Mouse (Mus musculus) mature B cell (primary cell): ENCODE measurements around the gene Vmn1r191.
"Not testable (repeated sequence)": the region's sequence is repeated elsewhere in the genome, so short reads cannot be mapped to it uniquely, and the experiment has no call there.

Experiments
- in situ Hi-C: fragments of 300-500 bp; cut with MboI; formaldehyde crosslinking; loops from 2 replicates; pipeline ENCODE4 v1.14.3; 2019

Gene Vmn1r191

DNA sequence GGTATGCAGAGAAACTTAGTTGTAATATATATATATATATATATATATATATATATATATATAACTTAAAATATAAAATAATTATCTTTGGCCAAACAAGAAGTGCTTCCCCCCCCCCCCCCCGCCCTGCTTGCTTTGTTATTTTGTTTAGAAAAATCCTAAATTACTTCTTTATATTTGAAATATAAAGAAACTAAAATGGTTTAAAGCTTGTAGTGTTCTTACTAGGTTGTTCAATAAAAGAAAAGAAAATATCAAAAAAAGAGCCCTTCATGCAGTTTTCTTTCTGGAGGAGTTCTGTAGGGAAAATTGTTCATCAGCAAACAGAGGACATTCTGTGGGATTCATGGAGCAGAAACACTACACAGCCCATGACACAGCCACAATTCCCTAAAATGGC lies at the start of gene Vmn1r191:
Vmn1r191 (minus strand) TSS at position 101 of the 400 bp plus-strand sequence.
- in situ Hi-C loops: no loop called here

DNA sequence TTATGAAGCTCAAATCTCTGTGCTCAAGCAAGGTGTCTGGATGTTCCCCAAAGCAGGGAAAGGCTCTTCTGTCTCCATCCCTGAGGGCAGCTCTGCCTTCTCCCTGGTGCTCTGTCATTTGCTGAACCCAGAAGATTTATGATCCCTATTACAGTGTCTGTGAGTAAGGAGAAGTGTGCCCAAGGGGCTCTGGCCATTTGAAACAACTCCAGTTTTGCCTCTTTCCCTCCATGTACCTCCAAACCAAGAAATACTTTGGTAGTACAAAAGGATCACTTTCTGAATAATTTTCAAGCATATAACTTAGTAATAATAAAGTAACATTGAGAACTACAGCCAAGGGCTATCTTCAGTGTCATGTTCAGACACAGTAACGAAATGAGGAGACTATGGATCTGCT lies 39.3 kb upstream of the Vmn1r191 start, which contains the start of gene Vmn1r193:
Vmn1r193 (minus strand) TSS at position 101 of the 400 bp plus-strand sequence.
- in situ Hi-C loops: not testable (repeated sequence)

DNA sequence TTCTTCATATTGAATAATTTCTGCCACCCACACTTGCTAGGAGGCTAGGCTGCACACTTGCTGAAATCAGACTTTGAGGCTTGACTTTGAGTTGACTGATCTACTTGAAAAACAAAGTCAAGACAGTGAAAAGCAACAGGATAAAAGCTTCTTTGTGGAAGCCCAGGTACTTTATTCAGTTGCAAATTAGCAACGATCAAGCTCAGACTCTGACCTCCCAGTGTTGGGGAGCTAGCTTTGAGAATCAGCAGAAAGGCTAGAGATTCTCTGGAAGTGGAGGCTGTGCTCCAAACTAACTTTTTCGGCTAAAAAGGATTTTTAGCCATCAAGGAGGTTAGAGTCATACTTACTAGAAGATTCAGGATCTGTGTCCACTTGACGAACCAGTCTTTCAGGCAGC lies 9.0 kb upstream of the Vmn1r191 start:
- in situ Hi-C loops: not testable (repeated sequence)

DNA sequence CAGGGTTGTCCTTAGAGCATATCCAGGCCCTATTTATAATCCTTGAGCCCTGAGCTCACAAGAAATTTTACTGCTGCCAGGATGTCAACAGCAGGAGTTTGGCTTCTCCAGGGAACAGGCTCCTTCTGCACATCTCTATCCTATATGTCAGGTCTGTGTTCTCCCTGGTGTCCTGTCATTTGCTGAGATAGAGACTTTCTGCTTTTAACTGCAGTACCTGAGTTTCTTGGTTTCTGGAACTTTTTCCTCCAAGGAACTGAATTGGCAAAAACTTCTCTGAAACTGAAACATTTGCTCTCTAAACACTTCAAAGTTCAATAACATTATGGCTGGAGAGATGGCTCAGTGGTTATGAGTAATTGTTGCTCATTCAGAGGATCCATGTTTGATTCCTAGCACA lies 7.3 kb upstream of the Vmn1r191 start, which contains the start of gene Vmn1r192:
Vmn1r192 (minus strand) TSS at position 101 of the 400 bp plus-strand sequence.
- in situ Hi-C loops: no loop called here

DNA sequence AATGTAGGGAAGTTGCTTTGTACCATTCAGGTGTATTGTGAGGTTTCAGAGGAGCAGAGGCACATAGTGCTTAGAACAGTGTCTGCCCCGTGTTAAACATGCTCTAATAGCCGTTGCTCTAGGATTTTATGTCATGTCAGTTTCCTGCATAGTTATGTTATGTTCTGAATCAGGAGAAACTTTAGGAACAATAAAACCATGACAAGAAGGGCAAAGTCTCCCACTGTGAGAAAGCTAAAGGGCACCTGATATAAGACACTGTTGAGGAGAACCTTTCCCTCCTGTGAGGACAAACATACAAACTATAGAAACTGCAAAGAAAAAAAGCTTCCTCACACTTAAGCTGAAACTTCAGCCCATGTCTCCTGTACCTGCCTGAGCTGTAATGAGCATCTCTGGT lies 6.6 kb upstream of the Vmn1r191 start:
- in situ Hi-C loops: no loop called here

DNA sequence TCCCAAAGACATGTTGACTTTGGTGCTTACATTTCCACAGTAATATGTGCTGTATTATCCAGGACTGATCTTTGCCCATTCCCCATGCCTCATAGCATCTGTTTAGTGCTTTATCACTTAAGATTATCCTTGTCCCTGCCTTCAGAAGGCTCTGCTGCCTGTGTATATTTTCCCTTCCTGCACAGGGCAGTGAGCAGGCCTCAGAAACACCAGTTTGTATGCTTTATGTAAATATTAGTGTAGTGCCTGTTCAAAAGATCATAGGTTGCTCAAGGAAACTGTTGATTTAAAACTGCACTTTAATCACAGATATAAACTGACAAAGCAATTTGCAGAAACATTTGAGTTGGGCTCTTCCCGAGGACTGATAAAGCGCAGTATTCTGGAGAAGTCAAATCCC lies 5.5 kb upstream of the Vmn1r191 start:
- in situ Hi-C loops: no loop called here

DNA sequence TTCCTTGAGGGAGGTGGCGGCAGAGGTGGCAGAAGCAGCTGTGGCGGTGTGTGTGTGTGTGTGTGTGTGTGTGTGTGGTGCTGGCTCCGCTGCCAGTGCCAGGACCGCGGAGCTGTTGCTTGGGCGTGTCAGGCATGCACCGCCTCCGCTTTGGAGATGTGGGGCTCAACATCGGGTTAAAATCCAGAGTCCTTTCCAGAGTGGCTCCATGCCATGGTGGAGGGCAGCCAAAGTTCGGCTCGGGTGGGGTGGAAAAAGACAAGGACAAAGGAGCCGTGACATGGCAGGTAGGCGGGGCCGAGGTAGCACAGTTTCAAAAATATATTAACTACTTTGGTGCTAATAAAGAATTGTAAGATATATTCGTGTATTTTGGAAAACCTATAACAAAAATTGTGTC lies 15.4 kb downstream of the Vmn1r191 start:
- in situ Hi-C loops: no loop called here

DNA sequence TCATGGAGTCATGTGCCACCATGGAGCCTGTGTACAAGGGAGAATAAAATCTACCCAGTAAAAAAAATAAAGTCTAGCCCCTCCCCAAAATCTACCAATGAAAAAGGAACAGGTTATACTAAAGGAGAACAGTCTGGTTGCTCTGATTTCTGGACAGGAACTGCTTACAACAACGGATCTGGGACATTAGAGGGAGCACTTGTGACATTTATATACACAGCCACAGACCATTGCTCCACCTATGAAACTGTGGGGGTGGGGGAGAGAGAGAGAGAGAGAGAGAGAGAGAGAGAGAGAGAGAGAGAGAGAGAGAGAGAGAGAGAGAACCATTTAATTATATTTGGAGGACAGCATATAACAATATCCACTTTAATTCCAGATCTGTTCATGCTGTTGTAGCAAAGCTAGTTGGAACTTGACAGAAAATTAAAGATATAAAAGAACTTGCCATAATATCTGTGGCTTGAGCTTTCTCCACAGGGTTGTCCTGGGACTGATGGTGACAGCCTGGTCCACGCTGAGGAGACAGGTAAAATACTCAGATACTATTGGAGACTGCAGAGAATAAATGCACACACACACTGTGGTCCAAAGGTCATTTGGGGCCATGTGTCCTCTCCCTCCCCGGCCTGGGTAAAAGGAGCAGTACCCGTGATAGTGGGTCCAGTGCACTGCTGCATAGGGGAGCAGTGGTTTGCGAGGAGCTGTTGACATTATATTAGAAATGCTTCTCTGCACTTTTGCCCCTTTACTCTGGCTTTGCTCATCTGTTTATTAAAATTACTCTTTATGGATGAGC lies 47.1 kb downstream of the Vmn1r191 start:
- in situ Hi-C loops: not testable (repeated sequence)
